9 mouse cellular contexts compared by ENCODE assay signal in the genomic region with DNA sequence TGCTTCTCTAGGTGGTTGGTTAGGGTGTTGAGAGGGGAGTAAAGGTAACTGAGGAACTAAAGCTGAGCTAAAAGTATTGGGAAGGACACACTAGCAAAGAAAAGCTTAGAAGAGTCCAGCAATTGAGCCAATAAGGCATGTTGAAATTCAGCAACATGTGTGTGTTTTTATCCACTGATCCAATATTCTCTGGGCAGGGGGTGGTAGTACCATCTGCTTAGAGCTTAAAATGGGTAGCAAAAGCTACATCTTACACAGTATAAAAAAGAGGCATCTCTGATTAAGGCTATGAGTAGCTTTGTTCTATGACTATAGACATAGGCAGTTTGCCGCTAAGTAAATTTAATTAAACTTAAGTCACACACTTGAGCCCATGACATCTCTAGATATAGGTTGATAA.
"Had no signal": no experiment of that assay in that cellular context is flagged by ENCODE, and none has a peak within 500 bp of the region (broad histone marks: within the 10 kb centered on the region; RNA-seq: fewer than 3 reads in every experiment).

No protein-coding gene starts in this region.

- DNase-seq: kidney, adult 8-10 months; kidney, postnatal 25 days; lung, embryonic 14.5 days; lung, postnatal 10 days; lung, postnatal 4 days; thymus, postnatal 4 days had no signal

- ATAC-seq: intestine, postnatal 0 days; liver, embryonic 12.5 days; midbrain, embryonic 16.5 days had no signal
